16 mouse cellular contexts compared by ENCODE assay signal in the genomic region with DNA sequence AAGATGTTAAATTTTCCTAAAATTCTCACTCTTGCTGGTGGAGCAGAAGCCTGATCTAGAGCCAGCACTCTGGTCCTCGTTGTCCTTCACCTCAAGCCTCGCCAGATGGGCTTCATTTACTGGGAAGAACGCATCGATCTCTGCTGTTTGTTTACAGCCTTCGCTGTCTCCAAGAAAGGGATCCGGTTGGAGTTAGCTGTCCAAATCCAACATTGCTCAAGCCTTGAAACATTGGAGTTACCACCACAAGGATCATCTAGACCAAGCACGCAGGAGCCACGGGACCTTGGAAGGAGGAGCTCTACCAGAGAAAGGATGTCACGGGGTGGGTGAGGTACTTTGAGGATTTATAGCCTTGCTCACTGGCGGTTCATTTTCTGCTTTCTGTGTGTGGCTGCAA.
"Had no signal": no experiment of that assay in that cellular context is flagged by ENCODE, and none has a peak within 500 bp of the region (broad histone marks: within the 10 kb centered on the region; RNA-seq: fewer than 3 reads in every experiment).

No protein-coding gene starts in this region.

- DNase-seq: kidney, adult 11 months; kidney, adult 9 months; kidney, postnatal 36 days; layer of hippocampus, adult 9-11 months; layer of hippocampus, postnatal 36 days; liver; liver, embryonic 13.5 days; liver, postnatal 0 days; retina, postnatal 1 day; thymus, adult 2 months; thymus, postnatal 25 days had no signal

- H3K27me3 ChIP-seq: limb, embryonic 12.5 days; liver, embryonic 13.5 days; midbrain, embryonic 12.5 days; neural tube, embryonic 13.5 days had no signal

- H3K4me2 ChIP-seq: limb, embryonic 12.5 days; liver, embryonic 13.5 days; midbrain, embryonic 12.5 days; neural tube, embryonic 13.5 days had no signal

- H3K36me3 ChIP-seq: limb, embryonic 12.5 days; liver, embryonic 13.5 days; midbrain, embryonic 12.5 days; neural tube, embryonic 13.5 days had no signal

- ATAC-seq: liver, postnatal 0 days; midbrain, embryonic 16.5 days had no signal

- H3K9me3 ChIP-seq: limb, embryonic 12.5 days; liver, embryonic 13.5 days; midbrain, embryonic 12.5 days; neural tube, embryonic 13.5 days had no signal

- H3K4me1 ChIP-seq: liver, embryonic 13.5 days; neural tube, embryonic 13.5 days had no signal

- H3K4me3 ChIP-seq: limb, embryonic 12.5 days; liver, embryonic 13.5 days; midbrain, embryonic 12.5 days; neural tube, embryonic 13.5 days had no signal

- H3K27ac ChIP-seq: kidney, postnatal 0 days; limb, embryonic 12.5 days; liver, embryonic 13.5 days; midbrain, embryonic 12.5 days; neural tube, embryonic 13.5 days had no signal

- H3K9ac ChIP-seq: limb, embryonic 12.5 days; liver, embryonic 13.5 days; liver, postnatal 0 days; midbrain, embryonic 12.5 days; neural tube, embryonic 13.5 days had no signal
